Comparison of ENCODE assay signal across 12 mouse cellular contexts in genomic region chr1:125639501-125640253, GRCm38 (mm10). TPM values are rescaled to one million over a fixed set of nuclear protein-coding genes. Genes with fewer than 3 reads are reported as not detected.
DNase-seq lines count a peak whose midpoint lies in the region; ATAC-seq and TF ChIP-seq lines count a peak whose summit lies in the region.
"Had no signal": no experiment of that assay in that cellular context is flagged by ENCODE, and none has a peak within 500 bp of the region (broad histone marks: within the 10 kb centered on the region; RNA-seq: fewer than 3 reads in every experiment).

No protein-coding gene starts in this region.

- H3K36me3 ChIP-seq in heart, embryonic 12.5 days = no peaks in the 10 kb centered on the region
- no peaks in the 10 kb centered on the region for H3K36me3 ChIP-seq in midbrain, postnatal 0 days (ENCODE audit: insufficient read depth, low read length)
- no peaks in the 10 kb centered on the region for H3K36me3 ChIP-seq in midbrain, embryonic 10.5 days
- H3K36me3 ChIP-seq: embryonic facial prominence, embryonic 13.5 days; heart, embryonic 15.5 days had no signal

- no peak overlapping the region for H3K4me2 ChIP-seq in heart, embryonic 12.5 days
- H3K4me2 ChIP-seq in midbrain, postnatal 0 days (ENCODE audit: low read depth, low read length, poor library complexity, severe bottlenecking) = no peak overlapping the region
- H3K4me2 ChIP-seq: embryonic facial prominence, embryonic 13.5 days; heart, embryonic 15.5 days had no signal

- WGBS in heart, embryonic 12.5 days = 87% methylated on average over 8 of the region's 8 CpGs
- 39% methylated on average over 8 of the region's 8 CpGs for WGBS in midbrain, postnatal 0 days
- WGBS in midbrain, embryonic 10.5 days = 82% methylated on average over 8 of the region's 8 CpGs

- no peak for ATAC-seq in heart, embryonic 12.5 days (ENCODE audit: insufficient number of reproducible peaks, low FRiP score)
- ATAC-seq in midbrain, postnatal 0 days (ENCODE audit: low FRiP score) = no peak
- no peak for ATAC-seq in granulocyte monocyte progenitor cell, adult 5-6 weeks (replicated peaks; ENCODE audit: poor library complexity, severe bottlenecking)

- DNase-seq in heart, adult 18-20 months = peak; percentile 46 to 49
- peak; percentile 83 for DNase-seq in midbrain, postnatal 0 days (ENCODE audit: low spot score)
- no peak for DNase-seq in midbrain, embryonic 10.5 days (ENCODE audit: low spot score)
- peak; percentile 77 to 90 for DNase-seq in cerebellum, postnatal 10 days
- DNase-seq in layer of hippocampus, postnatal 36 days = peak; percentile 4 to 5
- DNase-seq in spleen, postnatal 10 days (ENCODE audit: low spot score in 2 of 2) = no peak
- DNase-seq: lung, adult 2 months had no signal

- no peak for TF ChIP-seq CTCF in midbrain, postnatal 0 days (IDR thresholded peaks at IDR 0.05)

- no peaks in the 10 kb centered on the region for H3K9me3 ChIP-seq in heart, embryonic 12.5 days (replicated peaks)
- no peaks in the 10 kb centered on the region for H3K9me3 ChIP-seq in midbrain, postnatal 0 days (ENCODE audit: low read length)
- no peaks in the 10 kb centered on the region for H3K9me3 ChIP-seq in midbrain, embryonic 10.5 days (replicated peaks)
- H3K9me3 ChIP-seq: embryonic facial prominence, embryonic 13.5 days; heart, embryonic 15.5 days had no signal

- H3K27me3 ChIP-seq in heart, embryonic 12.5 days (replicated peaks) = no peaks in the 10 kb centered on the region
- H3K27me3 ChIP-seq in midbrain, postnatal 0 days (ENCODE audit: insufficient read depth, low read length) = no peaks in the 10 kb centered on the region
- no peaks in the 10 kb centered on the region for H3K27me3 ChIP-seq in midbrain, embryonic 10.5 days (ENCODE audit: low read depth, poor library complexity, severe bottlenecking)
- H3K27me3 ChIP-seq: embryonic facial prominence, embryonic 13.5 days; heart, embryonic 15.5 days had no signal

- H3K9ac ChIP-seq in heart, embryonic 12.5 days = no peak overlapping the region
- H3K9ac ChIP-seq in midbrain, postnatal 0 days (replicated peaks; ENCODE audit: low read length, poor library complexity, severe bottlenecking) = no peak overlapping the region
- H3K9ac ChIP-seq: embryonic facial prominence, embryonic 13.5 days; heart, embryonic 15.5 days had no signal

- H3K27ac ChIP-seq in heart, embryonic 12.5 days (ENCODE audit: poor library complexity, severe bottlenecking) = no peak overlapping the region
- no peak overlapping the region for H3K27ac ChIP-seq in midbrain, postnatal 0 days (ENCODE audit: low read depth, low read length)
- no peak overlapping the region for H3K27ac ChIP-seq in midbrain, embryonic 10.5 days (replicated peaks)
- H3K27ac ChIP-seq: embryonic facial prominence, embryonic 13.5 days; heart, embryonic 15.5 days; layer of hippocampus, adult 2 months had no signal

- no peak overlapping the region for H3K4me3 ChIP-seq in heart, embryonic 12.5 days
- no peak overlapping the region for H3K4me3 ChIP-seq in midbrain, postnatal 0 days (ENCODE audit: low read depth, low read length)
- no peak overlapping the region for H3K4me3 ChIP-seq in midbrain, embryonic 10.5 days
- H3K4me3 ChIP-seq: embryonic facial prominence, embryonic 13.5 days; heart, embryonic 15.5 days; layer of hippocampus, adult 2 months had no signal

- H3K4me1 ChIP-seq in heart, embryonic 12.5 days (replicated peaks) = no peaks in the 10 kb centered on the region
- H3K4me1 ChIP-seq in midbrain, postnatal 0 days (ENCODE audit: insufficient read depth, low read length) = 0 out of 2 replicates have a peak, but pooled peaks cover 6% of the 10 kb centered on the region
- no peaks in the 10 kb centered on the region; the same call in 1 of the 2 replicates for H3K4me1 ChIP-seq in midbrain, embryonic 10.5 days
- H3K4me1 ChIP-seq: heart, embryonic 15.5 days had no signal

RNA-seq across cellular contexts. Expression of gene Gpr39, which starts 37.1 kb away (rescaled TPM):
- total RNA-seq in heart, adult 18-20 months (2021) = under 1 TPM; 0.22 to 0.54 TPM
- polyA plus RNA-seq in heart, embryonic 12.5 days (2016; fragmentation: Nextera tagmentation; extraction: Ambion mirVana) = 2.2 and 2.6 TPM in 2 replicates
- total RNA-seq in midbrain, postnatal 0 days (2014; rRNA removed) = 1.6 TPM in 1 of 2 replicates, not detected in the other
- polyA plus RNA-seq in midbrain, postnatal 0 days (2015; fragmentation: Nextera tagmentation; extraction: Ambion mirVana) = 0.06 TPM in 1 of 2 replicates, not detected in the other
- polyA plus RNA-seq in midbrain, embryonic 10.5 days (2016; fragmentation: Nextera tagmentation; extraction: Ambion mirVana) = not detected in 2 replicates
- total RNA-seq in layer of hippocampus, postnatal 36 days (2021) = under 1 TPM; 0.17 to 0.25 TPM
- not detected in 2 replicates for total RNA-seq in granulocyte monocyte progenitor cell, adult 5-6 weeks (2014; fragmentation: Nextera tagmentation)
- 0.04 TPM in 1 of 2 replicates, not detected in the other for total RNA-seq in granulocyte monocyte progenitor cell, adult 5-6 weeks (2017)
- polyA plus RNA-seq: embryonic facial prominence, embryonic 13.5 days had no signal

Comparison
In these comparisons a context has a peak if more than half of its experiments do, and no peak if none do; other contexts are left out.
1. DNase-seq: peak in heart, adult 18-20 months (2 of 2), midbrain, postnatal 0 days (single experiment), cerebellum, postnatal 10 days (2 of 2) and layer of hippocampus, postnatal 36 days (2 of 2); none in midbrain, embryonic 10.5 days (single experiment) and spleen, postnatal 10 days (0 of 2).